Mouse (Mus musculus) yolk sac, embryonic 10.5 days (tissue): ENCODE measurements around the gene Metap1d.

Experiments
- DNase-seq: peaks from one replicate; pipeline ENCODE4 v3.0.0-alpha.2; 2017; ENCODE audit warnings: low spot score

The Metap1d gene

DNA sequence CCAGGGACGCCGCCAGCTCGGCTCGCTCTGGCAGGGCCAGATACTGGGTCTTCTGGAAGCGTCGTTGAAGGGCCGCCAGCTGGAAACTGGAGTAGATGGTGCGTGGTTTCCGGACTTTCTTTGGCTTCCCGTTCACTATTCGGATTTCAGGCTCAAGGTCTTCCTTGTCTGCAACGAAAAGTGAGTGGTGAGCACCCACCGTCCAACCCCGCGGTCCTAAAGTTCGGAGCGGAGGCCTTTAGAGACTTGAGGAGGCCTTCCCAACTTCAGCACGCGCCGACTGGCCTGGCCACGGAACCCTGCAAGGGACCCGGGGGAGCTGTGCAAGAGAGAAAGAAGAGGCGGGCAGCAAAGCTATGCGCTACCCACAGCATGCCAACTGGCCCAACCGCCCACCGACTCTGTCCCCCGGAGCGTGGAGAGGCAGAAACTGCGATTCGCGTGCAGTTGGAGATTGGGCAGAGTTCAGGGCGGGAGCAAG, 92.4 kb downstream of the Metap1d start:
- no peak for DNase-seq

- no peak for DNase-seq
Measured at GRCm38 (mm10) chr2:71545882-71546639, 93.0 kb downstream of the Metap1d start.

DNA sequence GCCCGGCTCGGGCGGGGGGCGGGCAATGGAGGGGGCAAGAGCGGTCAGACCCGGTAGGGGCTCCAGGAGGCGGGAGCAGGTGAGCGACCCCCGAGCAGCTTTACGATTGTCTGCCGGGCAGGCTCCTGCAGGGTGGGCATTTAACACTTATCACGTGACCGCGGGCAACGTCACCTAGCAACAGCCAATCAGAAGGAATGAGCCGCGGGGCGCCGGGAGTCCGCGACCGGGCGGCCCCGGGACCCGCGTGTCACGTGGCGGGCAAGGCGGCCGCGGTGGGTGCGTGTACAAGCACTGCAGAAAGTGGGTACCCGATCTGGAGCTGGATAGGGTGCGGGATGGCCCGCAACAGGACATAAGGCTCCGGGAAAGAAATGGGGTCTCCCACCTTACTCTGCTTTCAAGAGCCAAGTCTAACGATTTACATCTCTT, 93.6 kb downstream of the Metap1d start, which contains the start of gene Dlx2:
Gene Dlx2 (minus strand): TSS at position 115 of the 432 bp plus-strand sequence.
- DNase-seq, result peak; percentile 74

DNA sequence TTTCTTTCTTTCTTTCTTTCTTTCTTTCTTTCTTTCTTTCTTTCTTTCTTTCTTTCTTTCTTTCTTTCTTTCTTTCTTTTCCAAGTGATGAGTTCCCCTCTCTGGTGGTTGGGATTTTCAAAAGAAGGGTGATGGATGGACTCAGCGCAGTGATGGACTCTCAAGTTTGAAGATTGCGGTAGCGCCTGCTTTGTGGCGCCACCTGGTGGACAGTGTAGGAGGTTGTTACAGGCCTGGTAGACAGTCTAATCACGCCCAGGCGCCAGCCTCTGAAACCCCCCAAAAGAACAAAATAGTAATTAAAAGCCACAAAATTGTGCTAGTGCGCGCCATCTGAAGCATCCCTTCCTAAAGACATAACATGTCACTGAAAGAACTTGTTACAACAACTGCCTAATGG, 94.8 kb downstream of the Metap1d start:
- DNase-seq, result no peak

- DNase-seq, result no peak
Measured at GRCm38 (mm10) chr2:71550330-71550729, 97.3 kb downstream of the Metap1d start.

GRCm38 (mm10) chr2:71551704-71552103, 98.6 kb downstream of the Metap1d start:
- DNase-seq, result no peak

GRCm38 (mm10) chr2:71556071-71556470, 103.0 kb downstream of the Metap1d start:
- DNase-seq, result no peak

GRCm38 (mm10) chr2:71566466-71566865, 113.4 kb downstream of the Metap1d start:
- no peak for DNase-seq

DNA sequence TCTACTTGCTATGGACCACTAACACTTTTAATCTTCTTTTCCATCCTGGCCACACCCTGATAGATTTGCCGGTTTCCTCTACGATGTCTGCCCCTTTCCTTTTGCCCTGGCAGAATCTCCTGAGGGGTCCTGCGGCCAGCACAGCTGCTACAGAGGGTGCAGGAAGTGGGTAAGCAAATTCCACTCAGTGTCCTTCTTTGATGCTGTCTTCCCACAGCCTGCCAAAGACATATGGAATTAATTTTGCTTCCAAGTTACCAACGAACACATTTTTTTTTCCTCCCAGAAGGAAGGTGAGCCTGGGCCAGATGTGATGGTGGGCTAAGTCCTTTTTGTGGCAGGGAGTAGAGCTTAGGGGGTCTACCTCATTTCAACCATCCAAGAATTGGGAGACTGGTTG, 120.7 kb downstream of the Metap1d start:
- no peak for DNase-seq
